Mouse (Mus musculus) spleen, adult 2 months (tissue): Measurements from ENCODE around the gene Qprt. TPM values are rescaled to one million over a fixed set of nuclear protein-coding genes. Genes with fewer than 3 reads are reported as not detected.

Experiments used
- DNase-seq, 2 experiments: peaks; one replicate each; pipeline versions ENCODE4 v3.0.0 to v3.0.0-alpha.2; 2012 to 2021; ENCODE audit warnings: low spot score in 2 of 2, low read depth in 1 of 2
- H3K27ac ChIP-seq: fragments of 200-500 bp; 2 replicates; pipeline ENCODE4 v1.5.1; 2012; ENCODE audit warnings: low read length, inconsistent platforms; ENCODE audit not compliant: insufficient read depth
- H3K27me3 ChIP-seq: fragments of 200-500 bp; 2 replicates; pipeline ENCODE4 v1.6.1; 2012; ENCODE audit warnings: mild to moderate bottlenecking, moderate library complexity, low read length, inconsistent platforms; ENCODE audit not compliant: control insufficient read depth, insufficient read depth
- H3K36me3 ChIP-seq: fragments of 200-500 bp; 2 replicates; pipeline ENCODE4 v1.6.1; 2012; ENCODE audit warnings: mild to moderate bottlenecking, low read length, inconsistent platforms; ENCODE audit not compliant: control insufficient read depth, insufficient read depth
- H3K4me1 ChIP-seq: fragments of 200-500 bp; 2 replicates; pipeline ENCODE4 v1.6.1; 2011; ENCODE audit warnings: inconsistent platforms; ENCODE audit not compliant: control insufficient read depth, insufficient read depth, insufficient read length
- H3K4me3 ChIP-seq: fragments of 200-500 bp; 2 replicates; pipeline ENCODE4 v1.5.1; 2011; ENCODE audit warnings: mild to moderate bottlenecking, inconsistent platforms; ENCODE audit not compliant: insufficient read depth, insufficient read length; ENCODE audit errors: extremely low read depth
- CTCF ChIP-seq: fragments of 200-500 bp; IDR thresholded peaks from 2 replicates; pipeline ENCODE4 v1.5.1; 2011; ENCODE audit warnings: mild to moderate bottlenecking, inconsistent platforms; ENCODE audit not compliant: insufficient read depth, insufficient read length, insufficient replicate concordance; ENCODE audit errors: extremely low read depth
- POLR2A ChIP-seq: fragments of 200-500 bp; IDR thresholded peaks from 2 replicates; pipeline ENCODE4 v1.6.1; 2011; ENCODE audit warnings: low read depth, low read length, inconsistent platforms
- WGBS: fragments of 180-500 bp; shearing (Covaris S2); methylation state at CpG from one replicate; pipeline ENCODE4 v1.1.7; 2018; 5-methylcytosine and 5-hydroxymethylcytosine counted together
- polyA plus RNA-seq: library from polyadenylated mRNA; depleted of rRNA; stranded (reverse); fragments of >200 nt; gene quantifications from 2 replicates; pipeline ENCODE4 v1.2.3, GENCODE M21; 2012; rRNA removed

Gene Qprt
- polyA plus RNA-seq, 1 experiment = 5.8 TPM

- Histone ChIP-seq H3K4me1 (peaks cover 19% of the 10 kb centered on the region; the same call in 1 of the 2 replicates), H3K27me3 (no peaks in the 10 kb centered on the region), H3K27ac (peak overlapping the region; percentile 61; the same call in 1 of the 2 replicates), H3K36me3 (no peaks in the 10 kb centered on the region), H3K4me3 (no peak overlapping the region)
- no peak for DNase-seq
- 25% methylated on average over 3 of the region's 3 CpGs for WGBS
- TF ChIP-seq POLR2A = no peak
- no peak for TF ChIP-seq CTCF
Measured at GRCm38 (mm10) chr7:127080045-127080444, 42.0 kb downstream of the Qprt start.

DNA sequence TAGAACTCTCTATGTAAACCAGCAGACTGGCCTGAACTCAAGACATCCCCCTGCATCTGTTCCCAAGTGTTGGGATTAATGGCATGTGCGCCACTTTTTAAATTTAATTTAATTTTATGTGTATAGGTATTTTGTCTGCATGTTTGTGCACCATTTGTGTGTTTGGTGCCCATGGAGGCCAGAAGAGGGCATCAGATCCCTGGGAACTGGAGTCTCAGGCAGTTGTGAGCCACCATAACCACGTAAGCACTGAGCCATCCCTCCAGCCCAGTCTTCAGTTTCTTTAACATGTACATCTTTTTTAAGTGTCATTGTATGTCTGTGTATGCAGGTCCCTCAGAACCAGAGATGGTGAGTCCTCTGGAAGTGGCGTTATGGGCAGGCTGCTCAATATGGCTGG, 44.3 kb downstream of the Qprt start:
- H3K27me3 ChIP-seq = no peaks in the 10 kb centered on the region
- peaks cover 13% of the 10 kb centered on the region; the same call in 1 of the 2 replicates for H3K4me1 ChIP-seq
- H3K4me3 ChIP-seq = no peak overlapping the region
- TF ChIP-seq POLR2A (no peak), CTCF (peak; percentile 27; the same call in 1 of the 2 replicates)
- no peaks in the 10 kb centered on the region for H3K36me3 ChIP-seq
- H3K27ac ChIP-seq = no peak overlapping the region
- WGBS = 84% methylated on average over 3 of the region's 3 CpGs
- peak in 1 of 2 experiments; percentile 32 for DNase-seq

DNA sequence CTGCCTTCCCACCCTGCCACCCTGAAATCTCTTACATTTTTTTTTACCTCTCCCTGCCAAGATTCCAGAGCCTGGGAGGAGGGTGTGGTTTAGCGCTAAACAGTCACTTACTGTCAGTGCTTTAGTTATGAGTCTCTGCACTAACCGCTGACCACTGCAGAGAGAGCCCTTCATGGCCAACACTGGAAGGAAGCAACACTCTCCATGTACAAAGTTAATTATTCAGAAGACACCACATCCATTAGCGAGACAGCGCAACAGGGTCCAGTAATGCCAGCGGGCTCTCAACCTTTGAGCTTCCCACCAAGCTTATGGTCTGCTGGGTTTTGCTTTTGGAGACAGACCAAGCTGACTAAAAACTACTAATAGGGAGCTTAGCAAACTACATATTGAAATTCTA, 45.8 kb downstream of the Qprt start:
- DNase-seq = no peak
- 99% methylated on average over 5 of the region's 5 CpGs for WGBS
- no peak for TF ChIP-seq POLR2A
- no peak for TF ChIP-seq CTCF
- H3K4me3 ChIP-seq = no peak overlapping the region
- no peak overlapping the region for H3K27ac ChIP-seq
- no peaks in the 10 kb centered on the region for H3K27me3 ChIP-seq
- H3K4me1 ChIP-seq = peaks cover 2% of the 10 kb centered on the region; the same call in 1 of the 2 replicates
- no peaks in the 10 kb centered on the region for H3K36me3 ChIP-seq

GRCm38 (mm10) chr7:127073221-127073620, 48.8 kb downstream of the Qprt start:
- DNase-seq = no peak
- Histone ChIP-seq H3K4me1 (no peaks in the 10 kb centered on the region; the same call in 1 of the 2 replicates), H3K27me3 (no peaks in the 10 kb centered on the region), H3K4me3 (no peak overlapping the region), H3K27ac (no peak overlapping the region), H3K36me3 (no peaks in the 10 kb centered on the region)
- TF ChIP-seq CTCF (no peak), POLR2A (no peak)
- 83% methylated on average over 4 of the region's 4 CpGs for WGBS

GRCm38 (mm10) chr7:127070871-127071413, 51.1 kb downstream of the Qprt start:
- 70% methylated on average over 4 of the region's 4 CpGs for WGBS
- no peak for DNase-seq
- Histone ChIP-seq H3K4me3 (no peak overlapping the region), H3K4me1 (no peaks in the 10 kb centered on the region), H3K27me3 (no peaks in the 10 kb centered on the region), H3K27ac (no peak overlapping the region), H3K36me3 (no peaks in the 10 kb centered on the region)
- TF ChIP-seq POLR2A (no peak), CTCF (no peak)

GRCm38 (mm10) chr7:127066317-127066716, 55.7 kb downstream of the Qprt start:
- Histone ChIP-seq H3K36me3 (no peaks in the 10 kb centered on the region), H3K27ac (no peak overlapping the region), H3K27me3 (no peaks in the 10 kb centered on the region), H3K4me3 (no peak overlapping the region), H3K4me1 (no peaks in the 10 kb centered on the region)
- 88% methylated on average over 4 of the region's 4 CpGs for WGBS
- no peak for DNase-seq
- TF ChIP-seq POLR2A (no peak), CTCF (no peak)

- TF ChIP-seq CTCF (no peak), POLR2A (no peak)
- Histone ChIP-seq H3K4me3 (no peak overlapping the region), H3K36me3 (no peaks in the 10 kb centered on the region), H3K27me3 (no peaks in the 10 kb centered on the region), H3K27ac (no peak overlapping the region), H3K4me1 (no peaks in the 10 kb centered on the region)
- WGBS = 78% methylated on average over 6 of the region's 6 CpGs
- no peak for DNase-seq
Measured at GRCm38 (mm10) chr7:127065538-127065937, 56.5 kb downstream of the Qprt start.

Other genes starting within 250 kb of the Qprt start
- 97.0 and 109 TPM in 2 replicates for gene Taok2, start 237.5 kb downstream of the Qprt start, polyA plus RNA-seq
- gene Tmem219, start 199.3 kb downstream of the Qprt start, polyA plus RNA-seq = 81.7 and 94.0 TPM in 2 replicates
- gene Kctd13, start 193.3 kb downstream of the Qprt start, polyA plus RNA-seq = 21.5 and 29.9 TPM in 2 replicates
- gene Asphd1, start 172.6 kb downstream of the Qprt start, polyA plus RNA-seq = not detected in 2 replicates
- gene Sez6l2, start 171.7 kb downstream of the Qprt start, polyA plus RNA-seq = 2.4 and 2.9 TPM in 2 replicates
- 154 and 201 TPM in 2 replicates for gene Cdipt, start 146.3 kb downstream of the Qprt start, polyA plus RNA-seq
- 0.59 and 0.71 TPM in 2 replicates for gene Cdiptos, start 146.1 kb downstream of the Qprt start, polyA plus RNA-seq
- gene Mvp, start 107.6 kb downstream of the Qprt start, polyA plus RNA-seq = 63.3 and 80.9 TPM in 2 replicates
- gene Pagr1b, start 105.7 kb downstream of the Qprt start, polyA plus RNA-seq = 0.48 and 2.5 TPM in 2 replicates
- 3.1 and 3.3 TPM in 2 replicates for gene Pagr1a, start 104.9 kb downstream of the Qprt start, polyA plus RNA-seq
- 27.8 and 31.8 TPM in 2 replicates for gene Gm42742, start 101.1 kb downstream of the Qprt start, polyA plus RNA-seq
- 5.8 and 6.5 TPM in 2 replicates for gene Prrt2, start 101.0 kb downstream of the Qprt start, polyA plus RNA-seq
- gene Maz, start 95.2 kb downstream of the Qprt start, polyA plus RNA-seq = 215 and 345 TPM in 2 replicates
- gene Kif22, start 79.8 kb downstream of the Qprt start, polyA plus RNA-seq = 6.3 and 8.2 TPM in 2 replicates
- 1,018 and 1,065 TPM in 2 replicates for gene Zg16, start 34.9 kb downstream of the Qprt start, polyA plus RNA-seq
- gene AI467606, start 30.9 kb downstream of the Qprt start, polyA plus RNA-seq = 135 and 221 TPM in 2 replicates
- 54.6 and 56.6 TPM in 2 replicates for gene Spn, start 15.6 kb upstream of the Qprt start, polyA plus RNA-seq
- gene Cd2bp2, start 73.8 kb upstream of the Qprt start, polyA plus RNA-seq = 22.7 and 26.4 TPM in 2 replicates
- 33.0 and 34.3 TPM in 2 replicates for gene Tbc1d10b, start 86.2 kb upstream of the Qprt start, polyA plus RNA-seq
- 1.2 and 5.2 TPM in 2 replicates for gene Mylpf, start 86.7 kb upstream of the Qprt start, polyA plus RNA-seq
- 9.2 and 12.9 TPM in 2 replicates for gene Zfp553, start 110.8 kb upstream of the Qprt start, polyA plus RNA-seq
- 280 and 335 TPM in 2 replicates for gene Sept1, start 110.9 kb upstream of the Qprt start, polyA plus RNA-seq
- 35.6 and 68.3 TPM in 2 replicates for gene Zfp771, start 122.0 kb upstream of the Qprt start, polyA plus RNA-seq
- gene Dctpp1, start 138.5 kb upstream of the Qprt start, polyA plus RNA-seq = 30.8 and 37.5 TPM in 2 replicates
- 12.9 and 16.0 TPM in 2 replicates for gene Sephs2, start 151.8 kb upstream of the Qprt start, polyA plus RNA-seq
- gene Itgal, start 174.0 kb upstream of the Qprt start, polyA plus RNA-seq = 92.1 and 105 TPM in 2 replicates
- gene Zfp768, start 223.4 kb upstream of the Qprt start, polyA plus RNA-seq = 7.8 and 12.1 TPM in 2 replicates